Mouse (Mus musculus): ENCODE data around the gene Adm2. TPM values are rescaled to one million over a fixed set of nuclear protein-coding genes. Genes with fewer than 3 reads are reported as not detected.
A peak's percentile ranks its signal among the peaks of the same experiment; 100 is the strongest.

Adm2 gene
- total and polyA plus RNA-seq, 3 experiments: 0.23 to 4.5 (median 0.66) TPM

- Histone ChIP-seq H3K4me1 (ENCODE audit: control insufficient read depth in 1 of 2, insufficient read depth in 2 of 2) (peaks cover 0 to 26% of the 10 kb centered on the region in 2 experiments; a peak in 2 of 4 replicates), H3K9me3 (replicated peaks; ENCODE audit: low read length) (peaks cover 3% of the 10 kb centered on the region), H3K27ac (ENCODE audit: insufficient read depth, low read depth) (peak overlapping the region; percentile 83), H3K9ac (ENCODE audit: insufficient read depth, low read depth) (peak overlapping the region; percentile 83), H3K4me2 (ENCODE audit: insufficient read depth, low read depth, poor library complexity, severe bottlenecking) (peak overlapping the region; percentile 65), H3K27me3 (replicated peaks) (no peaks in the 10 kb centered on the region), H3K79me2 (replicated peaks; ENCODE audit: control insufficient read depth, extremely low read depth, insufficient read depth, poor library complexity, severe bottlenecking) (no peaks in the 10 kb centered on the region), H3K36me3 (replicated peaks in 1 of 2; ENCODE audit: control insufficient read depth in 1 of 2, insufficient read depth in 1 of 2, low read length in 1 of 2) (peaks cover 44 to 47% of the 10 kb centered on the region in 2 experiments), H3K4me3 (replicated peaks in 1 of 3; ENCODE audit: low read depth in 2 of 3, low read length in 2 of 3, poor library complexity in 1 of 3) (peak overlapping the region; percentile 80 to 96 (median 81))
- TF ChIP-seq GABPA (IDR thresholded peaks at IDR 0.05; ENCODE audit: insufficient replicate concordance, low read depth, low read length) (no peak), CTCF (conservative IDR thresholded peaks at IDR 0.05 in 1 of 2, IDR thresholded peaks at IDR 0.05 in 1 of 2; ENCODE audit: low read depth in 2 of 2, low read length in 2 of 2) (peak; percentile 40 to 78; a peak in 3 of 4 replicates), MXI1 (IDR thresholded peaks at IDR 0.05; ENCODE audit: low read depth, low read length) (peak; percentile 63; the same call in 1 of the 2 replicates), E2F4 (IDR thresholded peaks at IDR 0.05; ENCODE audit: insufficient replicate concordance, low read depth, low read length) (no peak), ZNF384 (IDR thresholded peaks at IDR 0.05; ENCODE audit: low read depth, low read length) (no peak), ETS1 (conservative IDR thresholded peaks at IDR 0.05; ENCODE audit: low read depth, low read length) (no peak), USF1 (IDR thresholded peaks at IDR 0.05; ENCODE audit: low read depth, low read length) (no peak), HCFC1 (IDR thresholded peaks at IDR 0.05; ENCODE audit: low read depth, low read length) (no peak; the same call in 1 of the 2 replicates), RCOR1 (conservative IDR thresholded peaks at IDR 0.05; ENCODE audit: low read depth, low read length) (no peak), NRF1 (IDR thresholded peaks at IDR 0.05; ENCODE audit: low read depth, low read length) (peak; percentile 44; the same call in 1 of the 2 replicates), ZC3H11A (IDR thresholded peaks at IDR 0.05; ENCODE audit: low read depth, low read length) (no peak), ZMIZ1 (IDR thresholded peaks at IDR 0.05; ENCODE audit: low read depth, low read length) (peak; percentile 70; the same call in 1 of the 2 replicates), POLR2AphosphoS2 (IDR thresholded peaks at IDR 0.05; ENCODE audit: low read depth, low read length) (peak; percentile 88), CHD1 (IDR thresholded peaks at IDR 0.05; ENCODE audit: low read depth, low read length) (no peak), BHLHE40 (IDR thresholded peaks at IDR 0.05; ENCODE audit: low read depth, low read length) (no peak), IRF4 (IDR thresholded peaks at IDR 0.05; ENCODE audit: low read depth, low read length) (peak; percentile 47), TCF12 (IDR thresholded peaks at IDR 0.05; ENCODE audit: low read depth, low read length) (peak; percentile 40; the same call in 1 of the 2 replicates), MYC (IDR thresholded peaks at IDR 0.05; ENCODE audit: low read depth, low read length) (peak; percentile 75), NELFE (IDR thresholded peaks at IDR 0.05; ENCODE audit: low read depth, low read length) (no peak), RAD21 (IDR thresholded peaks at IDR 0.05; ENCODE audit: low read depth, low read length) (peak; percentile 41), SMC3 (IDR thresholded peaks at IDR 0.05; ENCODE audit: low read depth, low read length) (peak; percentile 51)
- in situ Hi-C loops (cut with MboI; ENCODE audit: low pct_ligation_motif_present, low pct_unique_long_range_greater_than_20kb, low sequenced_read_pairs) (loop anchor here (25.0 kb wide), 1 partner anchor 261 kb away; the partner anchor contains the start of gene Tubgcp6), dilution Hi-C loops (cut with MboI; ENCODE audit: extremely low pct_ligation_motif_present, extremely low pct_unique_long_range_greater_than_20kb, low sequenced_read_pairs) (no loop called here)
- DNase-seq (ENCODE audit: extremely low read depth): peak; percentile 90
Observed at GRCm38 (mm10) chr15:89373027-89373761, 50.7 kb downstream of the Adm2 start.
